Mouse (Mus musculus) myocyte (in vitro differentiated cells): ENCODE measurements at regions not wholly inside any gene's neighbourhood (a gene's known extent, or its start where the extent isn't known, plus 50 kb on each side); places are given as distances from the start of the nearest gene placed in this dataset.

Experiments used
- CEBPB ChIP-seq: IDR thresholded peaks from 2 replicates; pipeline ENCODE4 v1.6.1; 2011; ENCODE audit warnings: mild to moderate bottlenecking, moderate library complexity; ENCODE audit not compliant: poor library complexity, insufficient read depth, severe bottlenecking
- E2F4 ChIP-seq: IDR thresholded peaks from one replicate; pipeline ENCODE4 v1.6.1; 2011; ENCODE audit warnings: mild to moderate bottlenecking, control low read depth, moderate library complexity; ENCODE audit not compliant: insufficient read depth
- MAX ChIP-seq: IDR thresholded peaks from one replicate; pipeline ENCODE4 v1.6.1; 2011; ENCODE audit warnings: low read depth, mild to moderate bottlenecking, control low read depth
- MYOD1 ChIP-seq, 3 experiments: IDR thresholded peaks; one replicate each; pipeline ENCODE4 v1.6.1; 2011; ENCODE audit warnings: control low read depth in 2 of 3, low read depth in 2 of 3, mild to moderate bottlenecking in 2 of 3, moderate library complexity in 1 of 3; ENCODE audit not compliant: insufficient read length in 2 of 3, control insufficient read depth in 1 of 3
- MYOG ChIP-seq, 3 experiments: IDR thresholded peaks; one replicate each; pipeline ENCODE4 v1.6.1; 2011; ENCODE audit warnings: control low read depth in 2 of 3, low read depth in 2 of 3, mild to moderate bottlenecking in 2 of 3; ENCODE audit not compliant: insufficient read length in 2 of 3, control insufficient read depth in 1 of 3, insufficient read depth in 1 of 3
- POLR2A ChIP-seq: IDR thresholded peaks from one replicate; pipeline ENCODE4 v1.6.1; 2011; ENCODE audit warnings: low read depth, mild to moderate bottlenecking, control low read depth, moderate library complexity; ENCODE audit not compliant: insufficient read length
- POLR2AphosphoS2 ChIP-seq: IDR thresholded peaks from one replicate; pipeline ENCODE4 v1.6.1; 2011; ENCODE audit warnings: low read depth, control low read depth; ENCODE audit not compliant: insufficient read length
- REST ChIP-seq: IDR thresholded peaks from one replicate; pipeline ENCODE4 v1.6.1; 2011; ENCODE audit warnings: mild to moderate bottlenecking, control low read depth, moderate library complexity; ENCODE audit not compliant: insufficient read depth, insufficient read length
- SRF ChIP-seq: IDR thresholded peaks from one replicate; pipeline ENCODE4 v1.6.1; 2011; ENCODE audit warnings: low read depth; ENCODE audit not compliant: control insufficient read depth, insufficient read length
- TCF12 ChIP-seq: IDR thresholded peaks from one replicate; pipeline ENCODE4 v1.6.1; 2011; ENCODE audit warnings: mild to moderate bottlenecking, control low read depth; ENCODE audit not compliant: poor library complexity, insufficient read depth, severe bottlenecking
- TCF3 ChIP-seq: IDR thresholded peaks from one replicate; pipeline ENCODE4 v1.6.1; 2011; ENCODE audit warnings: low read depth, control low read depth; ENCODE audit not compliant: insufficient read length
- USF1 ChIP-seq: IDR thresholded peaks from one replicate; pipeline ENCODE4 v1.6.1; 2011; ENCODE audit warnings: low read depth, mild to moderate bottlenecking, control low read depth, moderate library complexity

- TF ChIP-seq MAX (no peak), SRF (no peak), POLR2AphosphoS2 (no peak), POLR2A (no peak), TCF3 (no peak), USF1 (no peak), MYOG (IDR thresholded peaks at IDR 0.05; ENCODE audit: control insufficient read depth in 1 of 3, insufficient read depth in 1 of 3, insufficient read length in 2 of 3, low read depth in 2 of 3) (no peak), E2F4 (no peak), CEBPB (no peak), TCF12 (no peak), MYOD1 (IDR thresholded peaks at IDR 0.05; ENCODE audit: control insufficient read depth in 1 of 3, insufficient read length in 2 of 3, low read depth in 2 of 3) (no peak), REST (no peak)
Measured at GRCm38 (mm10) chr8:35985152-35985689, 219.6 kb downstream of the Gm19410 start.
